Mouse (Mus musculus) midbrain, embryonic 16.5 days (tissue): ENCODE data around the gene Pttg1ip. TPM values are rescaled to one million over a fixed set of nuclear protein-coding genes. Genes with fewer than 3 reads are reported as not detected.

Experiments
- ATAC-seq: fragments of 200-750 bp; cut with Nextera tagmentation; 2 replicates; pipeline ENCODE4 v1.8.0; 2017; ENCODE audit warnings: moderate TSS enrichment
- H3K27ac ChIP-seq: fragments of 300-500 bp; sonication (generic); 2 replicates; pipeline ENCODE4 v1.5.1; 2014; ENCODE audit warnings: mild to moderate bottlenecking, low read length, mixed read lengths
- H3K27me3 ChIP-seq: fragments of 300-500 bp; sonication (generic); 2 replicates; pipeline ENCODE4 v1.6.1; 2014; ENCODE audit warnings: low read depth, low read length, mixed read lengths; ENCODE audit not compliant: control insufficient read depth, insufficient read depth
- H3K36me3 ChIP-seq: fragments of 300-500 bp; sonication (generic); 2 replicates; pipeline ENCODE4 v1.6.1; 2014; ENCODE audit warnings: mild to moderate bottlenecking, low read length, moderate library complexity, mixed read lengths; ENCODE audit not compliant: control insufficient read depth, insufficient read depth
- H3K4me1 ChIP-seq: fragments of 300-500 bp; sonication (generic); 2 replicates; pipeline ENCODE4 v1.6.1; 2014; ENCODE audit warnings: mild to moderate bottlenecking, low read length, mixed read lengths; ENCODE audit not compliant: control insufficient read depth, insufficient read depth
- H3K4me2 ChIP-seq: fragments of 300-500 bp; sonication (generic); 2 replicates; pipeline ENCODE4 v1.6.1; 2014; ENCODE audit warnings: mild to moderate bottlenecking, low read length, mixed read lengths
- H3K4me3 ChIP-seq: fragments of 300-500 bp; sonication (generic); 2 replicates; pipeline ENCODE4 v1.5.1; 2014; ENCODE audit warnings: low read depth, mild to moderate bottlenecking, low read length, moderate library complexity, mixed read lengths
- H3K9ac ChIP-seq: fragments of 300-500 bp; sonication (generic); 2 replicates; pipeline ENCODE4 v1.6.1; 2014; ENCODE audit warnings: low read depth, low read length, mixed read lengths
- H3K9me3 ChIP-seq: fragments of 300-500 bp; sonication (generic); replicated peaks from 2 replicates; pipeline ENCODE4 v1.6.1; 2014; ENCODE audit warnings: mild to moderate bottlenecking, low read length, mixed read lengths; ENCODE audit not compliant: control insufficient read depth, poor library complexity, severe bottlenecking
- WGBS: fragments of 180-500 bp; shearing (Covaris S2); extraction: QIAGEN DNeasy Blood & Tissue Kit; methylation state at CpG from one replicate; pipeline ENCODE4 v1.1.7; 2014; 5-methylcytosine and 5-hydroxymethylcytosine counted together
- polyA plus RNA-seq: library from polyadenylated mRNA; unstranded; fragments of >200 nt; fragmentation: Nextera tagmentation; extraction: Ambion mirVana; gene quantifications from 2 replicates; pipeline ENCODE4 v1.2.1, GENCODE M21; 2015

Gene Pttg1ip
- polyA plus RNA-seq, 1 experiment from 2014 or later: 70.8 TPM

DNA sequence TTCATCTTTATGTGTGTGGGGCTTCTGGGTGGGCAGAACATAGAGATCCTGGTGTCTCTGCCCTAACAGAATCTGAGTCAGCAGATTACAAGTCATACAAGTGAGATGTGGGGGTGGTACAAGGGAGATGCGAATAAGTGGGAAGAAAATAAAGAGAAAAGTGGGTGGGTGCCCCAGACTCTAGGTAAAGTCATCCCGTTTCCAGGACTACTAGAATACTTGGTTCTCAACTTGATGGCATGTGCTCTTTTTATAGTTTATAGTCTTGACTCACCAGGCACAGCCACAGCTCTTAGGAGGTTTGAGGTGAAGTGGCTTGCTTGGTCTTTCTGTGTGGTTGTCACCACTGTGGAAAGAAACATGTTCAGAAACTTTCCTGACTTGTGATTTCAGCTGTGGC, 14.5 kb downstream of the Pttg1ip start:
- H3K9me3 ChIP-seq: no peaks in the 10 kb centered on the region
- ATAC-seq: no peak
- 97% methylated on average over 2 of the region's 2 CpGs for WGBS
- no peaks in the 10 kb centered on the region for H3K27me3 ChIP-seq
- H3K36me3 ChIP-seq: peaks cover 44% of the 10 kb centered on the region
- no peak overlapping the region for H3K4me2 ChIP-seq
- H3K4me1 ChIP-seq: no peaks in the 10 kb centered on the region
- no peak overlapping the region for H3K4me3 ChIP-seq
- no peak overlapping the region for H3K27ac ChIP-seq
- H3K9ac ChIP-seq: no peak overlapping the region

DNA sequence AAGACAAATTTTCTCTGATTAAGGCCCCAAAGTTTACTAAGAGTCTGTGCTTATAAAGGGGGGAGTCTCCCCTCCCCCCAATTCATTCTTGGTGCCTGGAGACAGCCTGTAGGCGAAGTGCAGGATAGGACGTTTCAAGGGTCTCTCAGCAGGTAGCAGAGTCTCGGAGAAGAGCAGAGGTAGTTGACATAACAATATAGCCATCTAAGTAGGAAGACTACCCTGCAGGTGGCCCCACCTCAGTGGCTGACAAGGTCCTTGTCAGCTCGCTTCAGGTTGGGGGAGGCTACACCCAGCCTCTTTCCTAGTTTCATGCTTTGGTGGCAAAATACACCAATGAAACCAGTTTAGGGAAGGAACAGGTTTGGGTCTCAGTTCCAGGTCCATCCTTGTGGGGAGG, 21.5 kb downstream of the Pttg1ip start:
- 59% methylated on average over 4 of the region's 4 CpGs for WGBS
- ATAC-seq: no peak
- peaks cover 11% of the 10 kb centered on the region for H3K36me3 ChIP-seq

GRCm38 (mm10) chr10:77604111-77604510, 22.6 kb downstream of the Pttg1ip start:
- Histone ChIP-seq H3K27ac (no peak overlapping the region), H3K9me3 (no peaks in the 10 kb centered on the region), H3K4me1 (peaks cover 19% of the 10 kb centered on the region), H3K9ac (no peak overlapping the region), H3K4me3 (no peak overlapping the region), H3K27me3 (no peaks in the 10 kb centered on the region), H3K4me2 (no peak overlapping the region), H3K36me3 (peaks cover under 1% of the 10 kb centered on the region; the same call in 1 of the 2 replicates)
- no peak for ATAC-seq
- WGBS: 91% methylated on average over 6 of the region's 6 CpGs

More for the DNA sequence above, 21.5 kb downstream of the Pttg1ip start:
- Histone ChIP-seq H3K4me1 (peaks cover 11% of the 10 kb centered on the region), H3K4me3 (no peak overlapping the region), H3K27me3 (no peaks in the 10 kb centered on the region), H3K9me3 (no peaks in the 10 kb centered on the region), H3K9ac (no peak overlapping the region), H3K4me2 (no peak overlapping the region), H3K27ac (no peak overlapping the region)

GRCm38 (mm10) chr10:77604958-77605357, 23.4 kb downstream of the Pttg1ip start:
- Histone ChIP-seq H3K4me2 (no peak overlapping the region), H3K27me3 (no peaks in the 10 kb centered on the region), H3K27ac (no peak overlapping the region)

DNA sequence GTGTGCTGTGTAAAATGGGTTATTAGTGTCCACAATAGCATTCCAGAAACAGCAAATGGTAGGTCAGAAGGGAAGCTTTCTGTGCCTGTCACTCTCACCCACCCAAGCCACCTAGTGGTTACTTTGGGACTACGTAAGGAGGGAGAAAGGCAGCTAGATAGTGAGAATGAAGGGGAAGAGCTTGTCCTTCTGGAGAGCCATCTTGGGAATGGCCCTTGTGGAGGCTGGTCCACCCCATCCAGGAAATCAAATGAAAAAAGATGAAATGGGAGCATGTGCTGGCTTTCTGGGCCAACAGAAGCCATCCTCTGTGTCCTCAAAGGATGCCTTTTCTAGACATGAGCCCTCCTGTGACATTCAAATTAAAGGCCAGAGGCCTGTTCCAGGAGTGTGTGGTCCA, 23.8 kb downstream of the Pttg1ip start:
- peak; percentile 16 for ATAC-seq
- Histone ChIP-seq H3K4me1 (peaks cover 21% of the 10 kb centered on the region), H3K4me2 (peak overlapping the region; percentile 63), H3K36me3 (peaks cover 3% of the 10 kb centered on the region; the same call in 1 of the 2 replicates), H3K27ac (peak overlapping the region; percentile 94), H3K27me3 (no peaks in the 10 kb centered on the region), H3K9me3 (no peaks in the 10 kb centered on the region), H3K9ac (no peak overlapping the region; the same call in 1 of the 2 replicates), H3K4me3 (peak overlapping the region; percentile 77)
- WGBS: 5% methylated on average over 1 of the region's 1 CpGs

More at GRCm38 (mm10) chr10:77604958-77605357, 23.4 kb downstream of the Pttg1ip start:
- Histone ChIP-seq H3K9ac (no peak overlapping the region), H3K36me3 (no peaks in the 10 kb centered on the region; the same call in 1 of the 2 replicates), H3K4me1 (peaks cover 19% of the 10 kb centered on the region), H3K9me3 (no peaks in the 10 kb centered on the region), H3K4me3 (no peak overlapping the region)
- WGBS: 81% methylated on average over 5 of the region's 5 CpGs
- ATAC-seq: no peak

- peaks cover 7% of the 10 kb centered on the region; the same call in 1 of the 2 replicates for H3K36me3 ChIP-seq
- 1% methylated on average over 103 of the region's 119 CpGs for WGBS
- peak within 1 kb of the TSS; percentile 94 for H3K27ac ChIP-seq
- ATAC-seq: peak; percentile 85
- H3K9me3 ChIP-seq: no peaks in the 10 kb centered on the region
- H3K4me1 ChIP-seq: peaks cover 21% of the 10 kb centered on the region
- no peaks in the 10 kb centered on the region for H3K27me3 ChIP-seq
- peak within 1 kb of the TSS; percentile 63 for H3K4me2 ChIP-seq
- H3K9ac ChIP-seq: peak within 1 kb of the TSS; percentile 81
- peak within 1 kb of the TSS; percentile 77 for H3K4me3 ChIP-seq
Observed at GRCm38 (mm10) chr10:77605908-77606826, 24.6 kb downstream of the Pttg1ip start, which contains the start of the genes Sumo3 and Gm49325. Gene Sumo3, plus strand, starts transcription at chr10:77606097. Gene Gm49325, plus strand, starts transcription at chr10:77606197.

DNA sequence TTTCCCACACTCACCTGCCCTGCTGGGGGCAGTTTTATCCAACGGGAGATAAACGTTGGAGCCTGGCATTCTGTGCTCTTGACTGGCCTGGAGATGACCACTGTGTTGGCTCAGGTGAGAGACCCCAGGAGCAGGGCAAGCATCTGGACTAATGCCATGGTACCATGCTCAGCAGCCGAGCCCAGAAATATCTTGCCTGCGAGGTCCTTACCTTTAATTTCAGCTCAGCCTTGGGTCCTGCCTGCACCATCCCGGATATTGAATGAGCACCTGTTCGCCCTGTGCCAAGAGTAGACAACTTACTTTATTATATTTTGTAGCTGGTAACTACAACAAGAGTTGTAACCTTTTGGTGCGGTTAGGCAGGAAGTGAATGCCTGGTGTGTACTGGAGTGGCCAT, 25.3 kb downstream of the Pttg1ip start:
- Histone ChIP-seq H3K4me3 (peak overlapping the region; percentile 77), H3K27ac (peak overlapping the region; percentile 94), H3K27me3 (no peaks in the 10 kb centered on the region), H3K4me1 (peaks cover 21% of the 10 kb centered on the region), H3K9me3 (no peaks in the 10 kb centered on the region), H3K4me2 (peak overlapping the region; percentile 63), H3K36me3 (peaks cover 7% of the 10 kb centered on the region; the same call in 1 of the 2 replicates), H3K9ac (peak overlapping the region; percentile 81)
- 50% methylated on average over 7 of the region's 7 CpGs for WGBS
- peak; percentile 36 for ATAC-seq

DNA sequence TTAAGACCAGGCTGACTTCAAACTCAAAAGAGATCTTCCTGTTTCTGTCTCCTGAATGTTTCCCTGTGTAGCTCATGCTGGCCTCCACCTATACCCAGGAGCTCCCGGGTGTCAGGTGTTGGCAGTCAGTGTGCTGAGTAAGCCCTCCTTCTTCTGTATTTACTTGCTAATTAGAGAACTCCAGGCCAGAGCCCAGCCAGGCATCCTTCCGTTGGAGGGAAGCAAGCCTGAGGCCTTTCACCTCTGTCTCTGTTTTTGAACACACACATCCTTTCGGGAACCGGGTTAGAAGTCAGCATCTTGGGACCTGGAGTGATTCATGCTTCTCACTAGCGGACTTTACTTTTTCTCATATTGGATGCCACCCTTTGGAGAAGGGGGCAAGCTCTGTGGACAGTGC, 25.9 kb downstream of the Pttg1ip start:
- no peak overlapping the region for H3K9ac ChIP-seq
- H3K27me3 ChIP-seq: no peaks in the 10 kb centered on the region
- H3K36me3 ChIP-seq: peaks cover 9% of the 10 kb centered on the region; the same call in 1 of the 2 replicates
- no peak for ATAC-seq
- no peak overlapping the region for H3K27ac ChIP-seq
- peak overlapping the region; percentile 77; the same call in 1 of the 2 replicates for H3K4me3 ChIP-seq
- 70% methylated on average over 5 of the region's 5 CpGs for WGBS
- peaks cover 21% of the 10 kb centered on the region for H3K4me1 ChIP-seq
- H3K4me2 ChIP-seq: peak overlapping the region; percentile 63
- H3K9me3 ChIP-seq: no peaks in the 10 kb centered on the region

GRCm38 (mm10) chr10:77608589-77608988, 27.1 kb downstream of the Pttg1ip start:
- Histone ChIP-seq H3K27me3 (no peaks in the 10 kb centered on the region), H3K9ac (no peak overlapping the region), H3K4me2 (no peak overlapping the region), H3K27ac (no peak overlapping the region), H3K9me3 (no peaks in the 10 kb centered on the region), H3K4me1 (peaks cover 21% of the 10 kb centered on the region), H3K4me3 (no peak overlapping the region), H3K36me3 (peaks cover 17% of the 10 kb centered on the region; the same call in 1 of the 2 replicates)
- ATAC-seq: no peak
- WGBS: 73% methylated on average over 8 of the region's 8 CpGs
